Mouse (Mus musculus): Measurements from ENCODE around the gene Babam2. TPM values are rescaled to one million over a fixed set of nuclear protein-coding genes. Genes with fewer than 3 reads are reported as not detected.
"Not testable (repeated sequence)": the region's sequence is repeated elsewhere in the genome, so short reads cannot be mapped to it uniquely, and the experiment has no call there.

The Babam2 gene
- total RNA-seq, 2 experiments from 2014 or later = 63.9 to 123 TPM

GRCm38 (mm10) chr5:31823673-31824072 is 126.2 kb downstream of the Babam2 start:
- ATAC-seq (replicated peaks; ENCODE audit: poor library complexity, severe bottlenecking) = no peak

GRCm38 (mm10) chr5:31824126-31824525 is 126.6 kb downstream of the Babam2 start:
- ATAC-seq (replicated peaks; ENCODE audit: poor library complexity, severe bottlenecking) = no peak

GRCm38 (mm10) chr5:31827304-31827703 is 129.8 kb downstream of the Babam2 start:
- no peak for ATAC-seq (replicated peaks; ENCODE audit: poor library complexity, severe bottlenecking)

- no peak for ATAC-seq (replicated peaks; ENCODE audit: poor library complexity, severe bottlenecking)
Measured at GRCm38 (mm10) chr5:31827896-31828295, 130.4 kb downstream of the Babam2 start.

- ATAC-seq (replicated peaks; ENCODE audit: poor library complexity, severe bottlenecking) = no peak
Measured at GRCm38 (mm10) chr5:31828747-31829146, 131.3 kb downstream of the Babam2 start.

GRCm38 (mm10) chr5:31829588-31829987 is 132.1 kb downstream of the Babam2 start:
- no peak for ATAC-seq (replicated peaks; ENCODE audit: poor library complexity, severe bottlenecking)

GRCm38 (mm10) chr5:31831587-31831986 is 134.1 kb downstream of the Babam2 start:
- ATAC-seq (replicated peaks; ENCODE audit: poor library complexity, severe bottlenecking) = no peak

GRCm38 (mm10) chr5:31835691-31836090 is 138.2 kb downstream of the Babam2 start:
- ATAC-seq (replicated peaks; ENCODE audit: poor library complexity, severe bottlenecking) = no peak

- ATAC-seq (replicated peaks; ENCODE audit: poor library complexity, severe bottlenecking) = no peak
Measured at GRCm38 (mm10) chr5:31839973-31840372, 142.5 kb downstream of the Babam2 start.

GRCm38 (mm10) chr5:31840406-31840805 is 142.9 kb downstream of the Babam2 start:
- ATAC-seq (replicated peaks; ENCODE audit: poor library complexity, severe bottlenecking) = no peak

GRCm38 (mm10) chr5:31844856-31845255 is 147.4 kb downstream of the Babam2 start:
- no peak for ATAC-seq (replicated peaks; ENCODE audit: poor library complexity, severe bottlenecking)

- ATAC-seq (replicated peaks; ENCODE audit: poor library complexity, severe bottlenecking) = no peak
Measured at GRCm38 (mm10) chr5:31846971-31847370, 149.5 kb downstream of the Babam2 start.

- no peak for ATAC-seq (replicated peaks; ENCODE audit: poor library complexity, severe bottlenecking)
Measured at GRCm38 (mm10) chr5:31848995-31849394, 151.5 kb downstream of the Babam2 start.

DNA sequence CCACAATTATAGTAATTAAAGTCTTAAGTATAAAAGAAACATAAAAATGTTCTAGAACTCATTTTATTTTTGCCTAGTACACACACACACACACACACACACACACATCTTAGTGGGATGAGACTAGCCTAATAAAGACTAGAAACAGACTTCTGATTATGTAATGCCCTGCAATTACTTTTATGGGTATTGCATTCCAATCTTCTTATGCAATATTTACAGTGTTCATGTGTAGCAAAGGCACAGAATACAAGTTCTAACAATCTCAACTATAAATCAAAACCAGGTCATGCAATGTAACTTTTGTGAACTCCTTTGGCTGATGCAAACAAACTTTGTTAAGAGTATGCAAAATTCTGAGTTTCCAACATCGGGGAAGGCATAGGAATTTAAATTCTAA is 155.3 kb downstream of the Babam2 start:
- peak; percentile 46; the same call in 1 of the 2 replicates for ATAC-seq (replicated peaks; ENCODE audit: poor library complexity, severe bottlenecking)

GRCm38 (mm10) chr5:31853831-31854230 is 156.3 kb downstream of the Babam2 start:
- no peak for ATAC-seq (replicated peaks; ENCODE audit: poor library complexity, severe bottlenecking)

DNA sequence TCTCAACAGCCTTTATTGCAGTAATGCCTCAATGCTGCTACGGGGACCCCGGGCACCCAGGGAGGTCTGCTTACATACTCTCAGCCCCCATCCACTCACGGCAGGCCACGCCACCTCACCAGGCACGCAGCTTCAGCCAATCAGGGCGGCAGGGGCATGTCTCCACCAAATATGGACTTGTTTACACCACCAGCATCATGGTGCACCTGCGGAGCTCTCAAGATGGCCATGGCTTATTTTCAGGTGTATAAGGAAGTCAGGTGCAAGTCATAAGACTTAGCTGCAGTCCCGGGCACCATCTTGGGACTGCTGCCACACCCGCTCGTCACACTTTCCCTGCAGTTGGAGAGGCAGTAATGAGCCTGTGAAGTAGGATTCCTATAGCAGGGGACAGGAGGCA is 161.4 kb downstream of the Babam2 start:
- not testable (repeated sequence) for ATAC-seq (replicated peaks; ENCODE audit: poor library complexity, severe bottlenecking)

- no peak for ATAC-seq (replicated peaks; ENCODE audit: poor library complexity, severe bottlenecking)
Measured at GRCm38 (mm10) chr5:31860426-31860825, 162.9 kb downstream of the Babam2 start.

DNA sequence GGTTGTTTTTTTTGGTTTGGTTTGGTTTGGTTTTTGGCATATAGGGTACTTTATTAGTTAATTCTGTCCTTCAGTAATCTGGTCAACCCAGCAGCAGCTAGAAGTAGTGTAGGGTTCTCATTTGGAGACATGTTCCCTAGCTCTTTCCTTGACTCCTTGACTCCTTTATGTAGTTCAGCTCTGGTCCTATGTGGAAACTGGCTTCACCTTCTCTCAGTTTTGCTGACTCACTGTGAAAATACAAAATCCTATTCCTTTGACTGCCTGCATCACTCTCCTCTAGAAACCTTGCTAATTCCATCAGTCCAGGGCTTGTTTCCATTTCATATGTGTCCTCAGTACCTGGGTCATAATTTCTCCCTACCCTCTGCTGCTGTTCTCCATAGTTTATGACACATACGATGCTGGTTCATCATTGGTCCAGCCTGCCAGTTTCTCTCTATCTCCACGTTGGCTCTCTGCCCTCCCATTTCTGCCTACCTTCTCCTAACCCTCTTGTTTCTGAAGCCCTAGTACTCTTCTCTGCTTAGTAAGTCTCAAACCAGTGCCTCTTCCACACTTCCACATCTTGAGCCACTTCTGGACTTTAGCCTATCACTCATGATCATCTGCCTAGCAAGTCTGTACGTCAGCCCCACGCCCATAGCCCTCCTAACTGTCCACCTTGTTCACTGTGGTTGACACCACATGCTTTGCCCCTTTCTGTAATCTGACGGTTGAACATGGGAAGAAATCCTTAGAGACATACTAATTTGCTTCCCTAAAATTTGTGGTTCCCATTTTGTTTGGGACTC is 163.5 kb downstream of the Babam2 start:
- ATAC-seq (replicated peaks; ENCODE audit: poor library complexity, severe bottlenecking) = no peak

GRCm38 (mm10) chr5:31862753-31863468 is 165.4 kb downstream of the Babam2 start:
- no peak for ATAC-seq (replicated peaks; ENCODE audit: poor library complexity, severe bottlenecking)

DNA sequence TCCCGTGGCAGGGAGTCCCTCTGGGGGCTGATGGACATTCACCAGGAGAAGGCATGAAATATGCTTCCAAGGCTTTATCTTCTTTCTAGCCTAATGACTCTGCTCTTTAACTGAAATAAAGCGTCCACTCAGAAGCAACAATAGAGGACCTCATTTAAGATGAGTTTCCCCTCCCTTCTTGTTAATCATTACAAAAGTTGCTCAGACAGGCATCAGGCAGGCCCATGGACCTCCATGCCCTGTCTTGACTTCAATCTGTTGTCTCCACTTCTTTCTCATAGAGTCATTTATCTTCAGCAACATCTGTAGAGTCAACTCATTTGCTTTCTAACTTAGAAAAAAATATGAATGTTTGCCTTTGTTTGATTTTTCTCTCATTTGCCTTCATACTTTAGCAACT is 166.6 kb downstream of the Babam2 start:
- no peak for ATAC-seq (replicated peaks; ENCODE audit: poor library complexity, severe bottlenecking)

- no peak for ATAC-seq (replicated peaks; ENCODE audit: poor library complexity, severe bottlenecking)
Measured at GRCm38 (mm10) chr5:31866071-31866470, 168.6 kb downstream of the Babam2 start.

Measured in granulocyte monocyte progenitor cell, adult 5-6 weeks (primary cell).